ENCODE assay signal across 8 mouse cellular contexts in genomic region chr3:109340274-109341070, GRCm38 (mm10). TPM values are rescaled to one million over a fixed set of nuclear protein-coding genes. Genes with fewer than 3 reads are reported as not detected.
A peak's percentile ranks its signal among the peaks of the same experiment; 100 is the strongest.
DNase-seq lines count a peak whose midpoint lies in the region; ATAC-seq lines count a peak whose summit lies in the region.

Gene Vav3, plus strand, starts transcription at chr3:109340653.

- H3K9ac ChIP-seq in intestine, embryonic 15.5 days = peak within 1 kb of the TSS; percentile 62
- peak within 1 kb of the TSS; percentile 69 for H3K9ac ChIP-seq in limb, embryonic 12.5 days (replicated peaks)
- peak within 1 kb of the TSS; percentile 85 for H3K9ac ChIP-seq in midbrain, embryonic 12.5 days (replicated peaks)

- no peaks in the 10 kb centered on the region for H3K36me3 ChIP-seq in intestine, embryonic 15.5 days
- no peaks in the 10 kb centered on the region for H3K36me3 ChIP-seq in limb, embryonic 12.5 days
- no peaks in the 10 kb centered on the region for H3K36me3 ChIP-seq in midbrain, embryonic 12.5 days

- ATAC-seq in intestine, embryonic 15.5 days = peak; percentile 96
- peak; percentile 87 for ATAC-seq in limb, embryonic 12.5 days (ENCODE audit: insufficient number of reproducible peaks, insufficient read depth, low FRiP score, low TSS enrichment, low read depth)
- ATAC-seq in midbrain, embryonic 12.5 days (ENCODE audit: low FRiP score, low read depth) = peak; percentile 95

- no peaks in the 10 kb centered on the region for H3K9me3 ChIP-seq in intestine, embryonic 15.5 days
- H3K9me3 ChIP-seq in limb, embryonic 12.5 days = no peaks in the 10 kb centered on the region
- no peaks in the 10 kb centered on the region for H3K9me3 ChIP-seq in midbrain, embryonic 12.5 days

- peak within 1 kb of the TSS; percentile 94 for H3K4me2 ChIP-seq in intestine, embryonic 15.5 days (replicated peaks)
- peak within 1 kb of the TSS; percentile 86 for H3K4me2 ChIP-seq in limb, embryonic 12.5 days
- H3K4me2 ChIP-seq in midbrain, embryonic 12.5 days (replicated peaks) = peak within 1 kb of the TSS; percentile 74

- under 1% methylated on average over 84 of the region's 92 CpGs for WGBS in intestine, embryonic 15.5 days
- WGBS in limb, embryonic 12.5 days = under 1% methylated on average over 80 of the region's 92 CpGs
- under 1% methylated on average over 71 of the region's 92 CpGs for WGBS in midbrain, embryonic 12.5 days

- 0 out of 2 replicates have a peak, but pooled peaks cover 4% of the 10 kb centered on the region for H3K27me3 ChIP-seq in intestine, embryonic 15.5 days (replicated peaks)
- H3K27me3 ChIP-seq in limb, embryonic 12.5 days = peaks cover 15% of the 10 kb centered on the region
- 0 out of 2 replicates have a peak, but pooled peaks cover 5% of the 10 kb centered on the region for H3K27me3 ChIP-seq in midbrain, embryonic 12.5 days

- H3K4me1 ChIP-seq in intestine, embryonic 15.5 days (replicated peaks) = peaks cover 5% of the 10 kb centered on the region; the same call in 1 of the 2 replicates
- peaks cover 11% of the 10 kb centered on the region; the same call in 1 of the 2 replicates for H3K4me1 ChIP-seq in limb, embryonic 12.5 days (replicated peaks)
- H3K4me1 ChIP-seq in midbrain, embryonic 12.5 days = peaks cover 2% of the 10 kb centered on the region; the same call in 1 of the 2 replicates

- H3K4me3 ChIP-seq in intestine, embryonic 15.5 days (replicated peaks) = peak within 1 kb of the TSS; percentile 67
- H3K4me3 ChIP-seq in limb, embryonic 12.5 days (replicated peaks) = peak within 1 kb of the TSS; percentile 78
- H3K4me3 ChIP-seq in midbrain, embryonic 12.5 days = peak within 1 kb of the TSS; percentile 77

- peak within 1 kb of the TSS; percentile 73 for H3K27ac ChIP-seq in intestine, embryonic 15.5 days
- H3K27ac ChIP-seq in limb, embryonic 12.5 days = peak within 1 kb of the TSS; percentile 76
- H3K27ac ChIP-seq in midbrain, embryonic 12.5 days (replicated peaks) = peak within 1 kb of the TSS; percentile 92

- peak; percentile 67 for DNase-seq in ZHBTc4 (ENCODE audit: low read depth, low spot score)
- DNase-seq in embryo, embryonic 10.5 days (ENCODE audit: low spot score) = peak; percentile 72
- DNase-seq in gastrocnemius, postnatal 4 days (ENCODE audit: low spot score in 2 of 2) = peak; percentile 44 to 69
- DNase-seq in right cerebral cortex, postnatal 4 days = peak; percentile 57
- DNase-seq in c-Kit-positive CD71-positive TER-119-positive erythroid progenitor cells, embryonic 14.5 days (ENCODE audit: low spot score) = no peak

RNA-seq across cellular contexts. Expression of gene Vav3, which starts in this region (rescaled TPM):
- total RNA-seq in gastrocnemius, postnatal 4 days (2021) = 10 to 100 TPM; 11.5 to 12.1 TPM
- 15.9 and 16.6 TPM in 2 replicates for polyA plus RNA-seq in intestine, embryonic 15.5 days (2015; fragmentation: Nextera tagmentation; extraction: Ambion mirVana)
- 6.1 and 6.4 TPM in 2 replicates for polyA plus RNA-seq in limb, embryonic 12.5 days (2016; fragmentation: Nextera tagmentation; extraction: Ambion mirVana)
- polyA plus RNA-seq in midbrain, embryonic 12.5 days (2016; fragmentation: Nextera tagmentation; extraction: Ambion mirVana) = 27.4 and 35.0 TPM in 2 replicates
